Mouse (Mus musculus): ENCODE data around the gene Nsun3. TPM values are rescaled to one million over a fixed set of nuclear protein-coding genes. Genes with fewer than 3 reads are reported as not detected.

The Nsun3 gene
- total RNA-seq (2021) = 10 to 100 TPM in 1 of 2 experiments, 1 to 10 TPM in 1; 9.2 to 10.3 TPM

DNA sequence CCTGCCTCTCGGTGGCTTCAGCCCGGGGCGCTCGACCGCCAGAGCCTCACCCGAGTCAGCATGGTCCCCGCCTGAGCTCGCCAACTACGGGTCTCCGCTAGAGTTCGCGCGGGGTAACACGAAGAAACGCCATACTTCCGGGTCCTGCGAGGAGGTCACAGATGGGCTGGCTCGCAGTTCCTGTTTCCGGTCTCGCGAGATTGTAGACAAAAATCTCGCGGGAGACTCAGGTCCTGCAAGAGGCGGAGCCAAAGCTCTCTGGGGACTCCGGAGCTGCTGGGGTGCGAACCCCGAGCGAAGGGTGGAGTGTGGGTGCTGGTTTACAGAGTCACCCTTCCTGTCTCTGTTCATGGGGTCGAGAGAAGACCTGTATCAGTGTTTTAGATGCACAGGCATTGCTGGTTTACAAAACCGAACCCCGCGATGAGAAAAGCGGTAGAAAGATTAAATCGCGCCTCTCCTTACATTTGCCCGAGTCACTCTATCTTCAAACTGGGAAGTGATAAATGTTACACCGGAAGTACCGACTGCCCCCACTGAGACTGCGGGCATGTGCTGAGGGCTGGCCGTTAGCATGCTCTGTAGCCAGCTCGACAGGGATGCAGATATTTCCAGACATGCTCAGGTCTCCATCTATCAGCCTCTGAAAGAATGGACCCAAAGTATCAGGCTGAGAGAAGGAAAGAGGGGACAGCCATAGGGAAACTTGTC lies at the start of gene Nsun3:
Gene Nsun3, minus strand, starts transcription at position 198 of the 711 bp plus-strand sequence.
- DNase-seq = peak; percentile 94

DNA sequence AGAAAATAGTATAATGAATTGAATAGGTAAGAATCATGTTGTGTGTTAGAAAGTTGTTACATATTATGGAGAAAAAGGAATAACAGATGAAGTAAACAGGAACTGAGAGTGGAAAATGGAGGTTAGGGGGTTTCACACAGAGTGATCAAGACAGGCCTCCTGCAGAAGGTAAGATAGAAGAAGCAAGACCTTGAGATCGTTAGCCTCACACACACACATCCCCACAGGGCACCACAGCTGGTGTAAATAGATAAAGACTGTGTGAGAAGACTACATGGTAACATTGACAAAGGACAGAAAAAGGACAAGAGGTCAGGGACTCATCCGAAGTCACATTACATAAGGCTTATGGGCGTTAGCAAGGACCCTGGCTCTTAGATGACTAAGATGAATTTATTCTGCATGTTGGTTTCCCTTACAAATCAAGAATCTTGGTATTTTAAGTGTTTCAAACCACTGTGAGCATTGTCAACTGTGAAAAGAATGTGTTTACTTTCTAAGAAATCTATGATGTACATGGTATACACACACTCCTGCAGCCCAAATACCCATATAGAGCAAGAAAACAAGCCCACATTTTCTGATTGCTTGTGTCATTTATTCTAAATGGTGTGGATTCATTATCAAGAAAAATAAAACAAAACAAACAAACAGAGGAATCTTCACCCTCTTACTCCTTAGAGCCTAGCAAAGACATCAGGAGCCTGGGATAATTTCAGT lies 47.6 kb upstream of the Nsun3 start:
- DNase-seq = no peak

DNA sequence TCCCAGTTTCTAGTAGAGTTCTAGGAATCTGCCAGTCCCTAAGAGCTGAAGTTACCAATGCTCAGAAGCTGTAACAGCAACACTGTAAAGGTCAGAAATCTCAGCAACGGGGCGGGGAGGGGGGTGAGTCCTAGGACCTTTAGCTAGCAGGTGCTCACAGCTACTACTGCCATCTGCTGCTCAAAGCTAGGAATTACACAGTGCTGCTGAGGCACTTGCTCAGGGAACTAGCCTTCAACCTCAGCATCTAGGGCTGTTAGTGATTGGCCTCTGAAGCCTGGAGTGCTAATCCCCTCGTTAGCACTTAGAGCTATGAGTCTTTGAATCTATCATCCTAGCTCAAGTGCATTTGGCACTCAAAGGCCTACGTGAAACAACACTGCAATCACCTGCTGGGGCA lies 45.9 kb upstream of the Nsun3 start:
- DNase-seq = peak; percentile 57

DNA sequence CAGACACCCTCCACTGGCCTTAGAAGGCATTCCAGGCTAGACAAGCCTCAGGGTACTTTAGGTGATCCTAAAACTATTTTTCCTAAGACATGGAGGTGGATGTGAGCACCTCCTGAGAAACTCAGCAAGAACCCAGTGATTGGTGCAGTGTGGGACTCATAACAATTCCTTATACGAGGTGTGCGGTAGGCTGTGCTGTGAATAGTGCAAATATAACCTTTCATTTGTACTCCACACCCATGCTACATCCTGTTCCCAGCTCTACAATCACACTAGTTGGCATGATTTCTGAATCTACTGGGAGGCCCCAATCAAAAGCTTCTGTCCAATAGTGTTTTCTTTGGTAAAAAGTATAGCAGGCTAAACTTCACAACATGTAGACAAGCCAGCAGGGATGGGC lies 45.4 kb upstream of the Nsun3 start:
- DNase-seq = no peak

DNA sequence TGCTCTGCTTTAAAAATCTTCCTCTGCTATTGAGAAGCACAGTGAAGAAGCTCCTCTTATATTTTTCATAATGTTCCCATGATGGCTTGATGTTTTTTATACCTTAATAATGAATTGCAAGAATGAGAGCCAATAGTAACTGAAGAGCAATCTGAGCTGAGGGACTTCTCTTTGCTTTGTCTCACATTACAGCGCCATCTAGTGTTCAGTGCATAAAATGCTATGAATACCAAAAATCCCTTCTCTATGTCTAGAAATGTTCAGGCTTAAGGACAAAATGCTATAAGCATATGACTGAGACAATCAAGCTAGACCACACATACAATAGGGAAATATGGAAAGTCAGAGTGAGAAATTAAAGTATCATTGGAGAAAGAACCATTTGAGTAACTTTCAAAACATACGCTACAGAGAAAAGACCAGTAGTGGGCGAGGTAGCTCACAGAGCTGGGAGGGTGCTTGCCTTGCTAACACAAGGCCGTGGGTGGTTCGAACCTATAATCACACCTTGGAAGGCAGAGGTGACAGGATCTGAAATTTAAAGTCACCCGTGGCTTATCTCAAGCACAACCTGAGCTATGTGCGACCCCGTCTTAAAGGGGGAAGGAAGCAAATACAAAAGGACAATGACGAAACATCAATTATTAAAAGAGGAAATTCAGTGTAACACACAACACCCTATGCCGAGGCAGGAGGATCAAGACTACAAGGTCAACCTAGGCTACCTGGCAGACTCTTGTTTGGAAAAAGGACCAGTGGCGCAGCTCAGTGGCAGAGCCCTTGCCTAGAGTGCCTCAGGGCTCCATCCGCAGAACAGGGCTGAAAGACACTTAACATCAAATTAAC lies 39.8 kb upstream of the Nsun3 start:
- no peak for DNase-seq

DNA sequence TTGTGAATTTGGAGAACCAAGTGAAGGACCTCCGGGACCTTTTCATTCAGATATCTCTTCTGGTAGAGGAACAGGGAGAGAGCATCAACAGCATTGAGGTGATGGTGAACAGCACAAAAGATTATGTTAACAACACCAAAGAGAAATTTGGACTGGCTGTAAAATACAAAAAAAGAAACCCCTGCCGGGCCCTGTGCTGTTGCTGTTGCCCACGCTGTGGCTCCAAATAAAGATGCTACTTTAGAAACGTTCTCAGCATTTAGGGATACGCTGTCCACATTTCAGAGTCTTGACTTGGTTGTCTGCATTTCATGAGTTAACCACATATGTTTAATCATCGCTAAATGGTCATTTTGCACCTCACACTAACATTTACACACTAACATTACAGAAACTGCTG lies 35.9 kb upstream of the Nsun3 start:
- DNase-seq = no peak

DNA sequence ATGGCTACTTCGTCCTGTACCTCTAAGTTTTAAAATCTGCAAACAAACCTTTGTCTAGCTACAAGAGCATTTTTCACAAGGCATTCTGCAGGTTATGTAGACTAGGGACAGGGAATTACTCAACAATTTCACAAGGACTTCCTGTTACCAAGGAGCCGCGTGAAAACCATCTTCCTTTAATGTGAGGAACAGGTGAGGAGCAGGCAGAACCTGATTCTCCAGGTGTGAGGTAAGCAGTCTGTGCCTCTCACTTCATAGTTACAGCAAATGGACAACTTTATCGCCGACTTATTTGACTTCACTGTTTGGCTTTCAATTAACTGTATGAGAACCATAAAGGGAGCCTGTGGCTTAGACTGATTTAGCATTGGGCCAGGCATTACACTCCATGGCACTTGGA lies 27.9 kb upstream of the Nsun3 start, which contains the start of gene Stx19:
Gene Stx19, plus strand, starts transcription at position 186 of the 400 bp plus-strand sequence.
- no peak for DNase-seq

DNA sequence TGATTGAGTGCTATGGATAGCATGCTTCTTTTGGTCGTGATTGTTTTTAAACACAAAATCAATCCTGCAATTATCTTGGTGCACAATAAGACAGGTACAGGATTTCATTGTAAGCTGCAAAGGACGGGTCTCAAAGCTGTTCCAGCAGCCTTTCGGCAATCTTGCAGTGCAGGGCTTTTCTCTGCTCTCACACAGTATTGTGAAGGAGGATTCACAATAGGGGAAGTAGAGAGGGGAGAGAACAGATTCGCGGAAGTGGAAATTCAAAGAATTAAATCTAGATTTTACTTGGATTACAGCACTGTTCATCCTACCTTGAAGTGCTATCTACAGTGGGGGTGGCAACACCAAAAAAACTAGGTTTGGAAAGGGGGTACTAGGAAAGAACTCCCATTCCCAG lies 27.2 kb upstream of the Nsun3 start:
- DNase-seq = no peak

DNA sequence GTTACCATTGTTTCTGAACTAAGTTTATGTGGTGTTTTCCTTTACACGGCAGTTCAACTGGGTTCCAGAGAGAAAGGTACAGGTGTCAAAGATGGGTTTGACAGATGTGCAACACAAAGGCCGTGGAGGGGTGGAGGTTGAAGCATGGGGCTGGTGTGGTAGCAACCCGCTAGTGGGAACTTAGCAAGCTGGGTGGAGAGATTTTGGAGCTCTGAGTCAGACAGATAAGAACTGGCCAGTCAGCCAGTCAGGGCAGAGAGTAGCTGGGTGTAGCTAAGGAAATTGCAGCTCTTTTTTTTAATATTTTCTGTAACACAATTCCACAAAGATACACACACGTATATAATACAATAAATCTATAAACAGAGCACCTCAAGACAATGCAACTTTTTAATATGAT lies 24.2 kb upstream of the Nsun3 start:
- DNase-seq = no peak

DNA sequence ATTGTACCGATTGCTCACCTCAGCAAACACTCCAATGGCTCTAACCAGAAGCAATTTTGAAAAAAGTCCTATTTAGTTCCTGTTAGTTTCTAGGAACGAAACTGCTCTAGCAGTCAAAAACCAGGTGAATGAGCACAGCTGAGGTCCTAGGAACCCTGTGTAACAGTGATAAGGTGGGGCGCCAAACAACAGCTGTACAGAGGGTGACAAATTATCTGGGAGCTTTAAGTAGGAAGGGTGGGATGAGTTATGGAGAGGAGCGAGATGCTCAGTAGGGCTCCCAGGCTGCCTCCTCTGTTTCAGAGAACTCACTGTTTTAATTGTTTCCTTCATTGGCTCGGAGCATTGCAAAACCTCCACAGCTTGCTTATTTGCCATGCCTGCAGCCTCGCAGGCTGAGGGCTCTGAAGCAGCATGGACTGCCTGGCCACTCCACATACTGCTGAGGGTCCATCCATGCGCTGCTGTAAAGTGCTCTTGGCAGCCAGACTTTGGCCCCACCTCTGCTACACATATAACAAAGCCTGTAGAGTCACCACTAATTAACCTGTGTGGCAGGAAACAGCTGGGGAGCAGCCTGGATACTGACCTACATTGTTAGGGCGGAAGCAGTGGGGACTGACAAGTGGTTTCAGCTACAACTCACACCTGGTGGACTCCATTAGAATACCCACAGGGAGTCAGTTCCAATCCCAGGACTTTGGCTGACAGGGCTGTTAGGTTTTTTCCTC lies 20.8 kb upstream of the Nsun3 start:
- no peak for DNase-seq

DNA sequence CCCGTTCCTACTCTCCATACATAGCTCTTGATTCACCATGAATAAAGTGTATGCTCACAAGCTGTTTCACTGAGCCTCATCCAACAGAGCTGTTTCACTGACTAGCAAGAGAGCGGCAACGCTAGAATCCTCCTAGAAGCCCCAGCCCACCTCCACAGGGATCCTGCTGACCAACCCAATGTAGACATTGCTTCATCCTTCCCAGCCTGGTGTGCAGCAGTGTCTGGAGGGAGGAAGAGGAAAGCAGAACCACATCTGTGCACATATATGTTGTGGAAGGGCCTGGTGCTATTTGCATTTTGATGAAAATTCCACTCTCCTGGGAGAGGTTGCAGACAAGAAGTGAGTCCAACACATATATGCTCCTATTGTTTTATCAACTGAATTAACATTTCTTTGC lies 18.0 kb upstream of the Nsun3 start:
- DNase-seq = no peak

DNA sequence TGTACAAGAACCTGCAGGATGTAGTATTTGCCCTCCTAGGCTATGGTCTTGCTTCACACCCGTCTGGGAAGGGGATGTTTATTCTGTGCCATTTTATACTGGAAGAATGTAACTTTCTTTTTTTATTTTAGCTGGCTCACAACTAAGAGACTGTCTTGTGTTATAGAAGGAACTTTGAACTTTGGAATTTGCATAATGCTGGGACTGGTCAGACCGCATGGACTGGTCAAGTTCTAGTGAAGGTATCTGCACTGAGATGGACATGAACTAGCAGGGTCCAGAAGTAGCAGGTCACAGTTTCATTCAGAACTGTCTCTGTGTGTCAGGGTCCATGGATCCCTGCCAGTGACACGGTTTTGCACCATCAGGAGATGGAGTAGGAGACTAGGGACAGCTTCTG lies 13.2 kb upstream of the Nsun3 start:
- DNase-seq = no peak

DNA sequence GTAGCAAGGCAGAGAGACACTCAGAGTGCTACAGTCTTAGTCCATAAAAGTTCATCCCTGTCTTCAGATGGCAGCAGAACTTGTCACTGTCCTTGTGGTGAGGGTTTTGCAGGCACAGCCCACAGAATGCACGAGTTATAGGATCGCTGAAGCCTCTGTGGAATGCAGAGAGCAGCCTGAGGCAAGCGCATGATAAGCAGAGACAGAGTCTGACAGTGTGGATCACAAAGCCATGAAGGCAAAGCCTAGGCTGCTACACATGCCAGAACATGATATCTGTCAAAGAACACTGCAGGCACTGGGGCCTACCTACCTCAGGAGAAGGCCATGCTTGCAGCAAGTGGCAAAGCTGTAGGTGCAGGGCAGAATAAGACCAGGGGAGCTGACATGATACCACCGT lies 12.8 kb upstream of the Nsun3 start:
- no peak for DNase-seq

DNA sequence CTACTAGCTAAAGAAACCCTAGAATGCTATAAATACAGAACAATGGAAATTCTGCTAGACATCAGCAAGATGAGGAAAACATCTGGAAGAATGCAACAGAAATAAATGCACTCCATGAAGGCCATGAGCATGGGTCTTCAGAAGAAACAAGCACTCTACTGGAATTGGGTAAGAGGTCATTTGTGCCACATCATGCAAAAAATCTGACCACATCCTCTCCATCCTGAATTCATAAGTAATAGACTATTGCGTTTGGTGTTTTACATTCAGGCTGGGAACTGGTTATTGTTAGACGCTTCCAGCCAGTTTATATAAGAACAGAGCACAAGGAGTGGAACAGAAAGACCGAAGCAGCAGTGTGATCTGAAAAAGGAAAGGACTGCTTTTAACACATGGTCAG lies 12.2 kb upstream of the Nsun3 start:
- no peak for DNase-seq

DNA sequence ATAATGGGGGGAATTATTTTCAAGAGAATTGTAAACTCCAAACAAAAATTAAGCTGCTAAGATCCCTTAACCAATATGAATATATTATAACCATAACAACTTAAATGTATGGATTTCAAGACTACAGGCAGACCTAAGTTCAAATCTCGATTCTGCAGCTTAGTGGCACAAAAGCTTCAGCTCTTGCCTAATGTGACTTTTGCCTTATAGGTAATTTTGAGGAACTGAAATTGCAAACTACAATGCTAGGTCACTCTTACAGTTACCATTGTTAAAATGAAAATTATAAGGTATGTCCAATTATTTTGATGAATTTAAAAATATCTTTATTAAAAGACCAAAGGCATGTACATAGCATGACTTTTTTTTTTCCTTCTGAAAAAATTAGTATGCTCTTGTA lies 10.0 kb upstream of the Nsun3 start:
- DNase-seq = no peak

DNA sequence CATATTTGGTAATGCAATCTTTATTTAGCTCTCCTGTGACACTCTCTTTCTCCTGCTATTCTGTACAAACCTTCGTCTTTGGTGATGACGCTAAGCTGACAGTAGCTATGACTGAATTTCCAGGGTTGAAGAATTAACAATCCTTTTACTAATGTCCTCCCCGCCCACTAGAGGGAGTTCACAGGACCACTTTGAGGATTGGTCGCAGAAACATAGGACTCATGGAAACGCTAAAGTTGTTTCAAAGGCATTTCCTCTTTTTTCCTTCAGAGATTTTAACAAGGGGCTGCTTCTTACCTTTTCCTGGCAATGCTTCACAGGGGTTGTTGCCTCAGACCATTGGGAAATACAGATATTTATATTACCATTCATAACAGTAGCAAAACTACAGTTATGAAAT lies 4.4 kb downstream of the Nsun3 start:
- DNase-seq = no peak

DNA sequence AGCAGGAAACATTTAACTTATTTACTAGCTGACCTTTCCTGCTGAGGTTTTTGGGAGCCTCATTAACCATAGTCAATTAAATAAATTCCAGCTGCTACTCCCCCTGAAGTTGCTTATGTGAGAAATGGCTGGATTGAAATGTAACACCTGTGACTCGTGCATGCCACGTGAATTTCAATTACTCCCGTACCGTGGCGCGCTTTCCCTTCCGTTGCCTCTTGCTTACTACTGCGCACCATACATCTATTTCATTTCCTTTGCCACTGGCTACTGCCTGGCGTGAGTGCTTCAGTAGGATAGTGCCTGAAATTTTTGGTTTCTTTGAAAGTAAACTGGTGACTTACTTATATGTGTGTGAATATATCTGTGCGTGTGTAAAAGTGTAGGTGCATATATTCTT lies 8.3 kb downstream of the Nsun3 start:
- DNase-seq = no peak

DNA sequence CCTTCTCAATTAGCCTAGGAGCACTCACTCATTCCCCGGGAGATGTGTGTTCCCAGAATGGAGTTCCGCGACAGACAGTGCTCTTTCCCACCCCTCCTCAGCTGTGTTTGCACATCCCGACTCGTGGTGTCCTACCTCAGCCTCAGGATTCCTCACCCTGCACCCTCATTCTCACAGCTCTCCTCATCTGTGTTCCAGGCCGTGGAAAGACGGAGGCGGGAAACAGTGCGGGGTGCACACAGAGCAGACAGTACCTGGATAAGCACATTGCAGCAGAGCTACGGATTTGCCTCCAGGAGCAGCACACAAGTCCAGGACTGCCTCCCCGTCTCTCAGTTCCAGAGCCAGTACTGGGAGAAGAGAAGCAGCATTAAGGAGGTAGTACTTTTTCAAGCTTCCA lies 10.6 kb downstream of the Nsun3 start:
- DNase-seq = no peak

DNA sequence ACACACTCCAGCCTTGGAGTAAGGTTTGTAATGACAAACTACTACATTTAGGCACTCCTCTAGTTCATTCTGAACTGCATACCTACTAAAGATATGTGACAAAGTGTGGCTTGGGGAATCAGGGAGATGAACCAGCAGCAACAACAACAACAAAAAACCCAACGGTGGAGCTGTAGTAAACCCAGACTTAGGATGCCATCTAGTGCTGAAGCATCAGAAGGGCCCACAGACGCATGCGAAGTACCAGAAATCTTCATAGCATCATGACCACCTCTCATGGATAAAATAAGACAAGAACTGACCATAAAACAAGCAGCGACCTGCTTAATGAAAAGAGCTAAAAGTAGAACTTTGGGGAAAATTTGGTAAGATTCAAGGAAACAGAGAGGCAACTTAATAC lies 13.2 kb downstream of the Nsun3 start:
- no peak for DNase-seq

DNA sequence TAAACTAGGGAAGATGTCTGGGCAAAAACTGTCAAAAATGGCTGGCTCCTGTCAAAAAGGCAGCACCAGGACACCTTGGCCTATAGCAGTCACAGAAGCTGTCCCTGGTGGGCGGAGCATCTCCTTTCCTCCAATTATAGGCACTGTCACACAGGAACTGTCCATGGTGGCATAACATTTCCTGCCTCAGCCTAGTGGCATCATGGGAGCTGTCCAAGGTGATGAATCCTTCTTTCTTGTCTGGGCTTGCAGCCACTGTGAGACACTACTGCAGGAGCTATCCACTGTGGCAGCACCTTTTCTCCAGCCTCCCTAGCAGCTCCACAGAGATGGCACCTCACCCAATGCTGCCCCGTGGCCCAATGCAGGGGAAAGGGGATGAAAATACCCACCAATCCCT lies 28.3 kb downstream of the Nsun3 start:
- DNase-seq = peak; percentile 15

DNA sequence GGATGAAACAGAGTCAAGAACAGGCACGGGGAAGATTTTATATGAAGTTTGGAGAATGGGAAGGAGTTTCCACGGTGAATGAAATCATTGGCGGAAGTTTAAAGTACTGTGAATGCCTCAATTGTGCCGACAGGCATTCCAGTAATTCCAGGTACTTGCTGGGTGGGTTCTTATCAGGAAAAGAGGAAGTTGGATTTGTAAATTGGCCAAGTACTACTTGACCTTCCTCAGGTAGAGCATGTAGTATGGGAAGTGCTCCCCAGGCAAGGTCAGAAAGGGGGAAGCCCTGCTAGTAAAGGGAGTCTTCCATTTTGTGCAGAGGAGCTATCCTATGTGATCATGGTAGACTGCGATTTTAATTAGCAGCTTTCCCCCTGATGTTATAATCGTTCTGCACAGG lies 31.3 kb downstream of the Nsun3 start:
- no peak for DNase-seq

DNA sequence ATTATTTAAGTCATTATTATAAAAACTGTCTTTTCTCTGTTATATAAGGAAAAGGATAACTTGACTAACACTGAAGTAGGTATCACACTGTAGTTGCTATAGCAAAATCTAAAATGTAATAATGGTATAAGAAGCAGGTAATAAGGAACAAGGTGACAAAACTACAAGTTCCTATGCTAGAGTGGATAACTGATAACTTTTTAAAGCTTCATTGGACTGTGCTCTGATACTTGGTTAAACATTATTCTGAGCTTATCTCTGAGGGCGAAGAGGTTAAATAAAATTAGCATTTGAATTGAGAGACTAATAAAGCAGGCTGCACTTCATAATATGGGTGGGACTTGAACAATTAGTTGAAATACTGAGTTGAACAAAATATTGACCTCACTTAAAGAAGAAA lies 33.0 kb downstream of the Nsun3 start:
- DNase-seq = no peak

DNA sequence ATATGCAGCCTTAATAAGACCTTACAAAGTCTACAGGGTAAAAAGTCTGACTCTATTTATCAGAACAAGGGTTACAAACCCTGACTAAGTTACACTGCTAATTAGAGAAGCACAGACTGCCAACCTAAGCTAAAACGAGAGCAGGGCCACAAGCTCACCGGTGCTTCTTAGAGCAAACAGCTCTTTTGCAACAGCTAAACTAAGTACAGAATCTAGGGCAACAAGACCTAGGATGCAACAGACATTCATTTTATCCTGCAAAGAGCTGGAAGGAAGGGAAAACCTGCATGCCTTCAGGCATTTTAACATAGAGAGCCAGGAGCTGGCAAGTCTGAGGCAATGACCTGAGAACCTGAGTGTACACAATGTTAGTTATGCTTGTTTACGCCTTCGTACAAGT lies 33.5 kb downstream of the Nsun3 start:
- no peak for DNase-seq

All from heart, postnatal 4 days (tissue).